Mouse (Mus musculus) forebrain, embryonic 10.5 days (tissue): Measurements from ENCODE around the gene Gm5447. TPM values are rescaled to one million over a fixed set of nuclear protein-coding genes. Genes with fewer than 3 reads are reported as not detected.

Experiments used
- polyA plus RNA-seq: library from polyadenylated mRNA; unstranded; fragments of >200 nt; fragmentation: Nextera tagmentation; extraction: Ambion mirVana; gene quantifications from 2 replicates; pipeline ENCODE4 v1.2.1, GENCODE M21; 2016

The Gm5447 gene
- polyA plus RNA-seq, 1 experiment from 2014 or later: 0.10 TPM

Other genes starting within 250 kb of the Gm5447 start
- 0.04 TPM in 1 of 2 replicates, not detected in the other for gene Irf4, start 225.0 kb upstream of the Gm5447 start, polyA plus RNA-seq
- gene Hus1b, start 26.4 kb upstream of the Gm5447 start, polyA plus RNA-seq: not detected in 2 replicates
- 32.7 and 33.8 TPM in 2 replicates for gene Exoc2, start 111 bp upstream of the Gm5447 start, polyA plus RNA-seq